Mouse (Mus musculus) bone marrow, adult 2 months (tissue): ENCODE results near the gene Wipi1.

ENCODE experiments used
- CTCF ChIP-seq: fragments of 200-500 bp; IDR thresholded peaks from 2 replicates; pipeline ENCODE4 v1.5.1; 2011; ENCODE audit warnings: low read length, control low read depth; ENCODE audit not compliant: control insufficient read depth, insufficient read depth
- POLR2A ChIP-seq: fragments of 200-500 bp; IDR thresholded peaks from 2 replicates; pipeline ENCODE4 v1.6.1; 2011; ENCODE audit warnings: low read depth, mild to moderate bottlenecking, control low read depth, low read length, borderline replicate concordance; ENCODE audit not compliant: control insufficient read depth

GRCm38 (mm10) chr11:109590012-109590411 is 21.8 kb downstream of the Wipi1 start:
- no peak for TF ChIP-seq CTCF
- no peak for TF ChIP-seq POLR2A
